Mouse (Mus musculus) bone marrow, adult 2 months (tissue): ENCODE results near the gene Flvcr2. TPM values are rescaled to one million over a fixed set of nuclear protein-coding genes. Genes with fewer than 3 reads are reported as not detected.
A peak's percentile ranks its signal among the peaks of the same experiment; 100 is the strongest.

Source experiments
- H3K27ac ChIP-seq: fragments of 200-500 bp; 2 replicates; pipeline ENCODE4 v1.5.1; 2012; ENCODE audit warnings: low read depth, mild to moderate bottlenecking, control low read depth, inconsistent platforms, low read length; ENCODE audit not compliant: control insufficient read depth, poor library complexity, insufficient read depth
- H3K4me1 ChIP-seq: fragments of 200-500 bp; 2 replicates; pipeline ENCODE4 v1.6.1; 2011; ENCODE audit warnings: low read length; ENCODE audit not compliant: control insufficient read depth, insufficient read depth
- H3K4me3 ChIP-seq: fragments of 200-500 bp; replicated peaks from 2 replicates; pipeline ENCODE3; 2011; ENCODE audit warnings: mild to moderate bottlenecking, low read depth, low read length, control low read depth; ENCODE audit not compliant: control insufficient read depth
- CTCF ChIP-seq: fragments of 200-500 bp; IDR thresholded peaks from 2 replicates; pipeline ENCODE4 v1.5.1; 2011; ENCODE audit warnings: low read length, control low read depth; ENCODE audit not compliant: control insufficient read depth, insufficient read depth
- POLR2A ChIP-seq: fragments of 200-500 bp; IDR thresholded peaks from 2 replicates; pipeline ENCODE4 v1.6.1; 2011; ENCODE audit warnings: low read depth, mild to moderate bottlenecking, control low read depth, low read length, borderline replicate concordance; ENCODE audit not compliant: control insufficient read depth
- whole genome bisulfite sequencing: fragments of 180-500 bp; shearing (Covaris S2); methylation state at CpG from one replicate; pipeline ENCODE4 v1.1.7; 2018; 5-methylcytosine and 5-hydroxymethylcytosine counted together
- polyA plus RNA-seq: library from polyadenylated mRNA; stranded (reverse); fragments of >200 nt; gene quantifications from 2 replicates; pipeline ENCODE4 v1.2.4, GENCODE M21; 2011; ENCODE audit warnings: low replicate concordance; ENCODE audit not compliant: missing spikeins, insufficient read depth, insufficient read length

Flvcr2 gene
- polyA plus RNA-seq, 1 experiment, result 0.42 TPM

DNA sequence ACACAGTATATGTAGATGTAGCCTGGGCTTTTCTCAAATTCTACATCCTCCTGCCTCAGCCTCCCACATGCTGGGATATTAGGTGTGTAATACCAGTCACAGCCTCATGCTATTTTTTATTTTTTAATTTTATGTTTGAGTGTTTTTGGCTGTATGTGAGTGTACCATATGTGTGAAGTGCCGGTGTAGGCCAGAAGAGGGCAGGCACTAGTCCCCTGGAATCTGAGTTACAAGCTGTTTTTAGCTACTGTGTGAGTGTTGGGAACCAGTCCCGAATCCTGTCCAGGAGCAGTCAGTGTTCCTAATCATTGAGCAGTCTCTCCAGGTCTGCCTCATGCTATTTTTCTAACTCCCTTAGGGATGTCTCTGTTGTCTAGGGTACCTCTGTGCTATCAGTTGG, 91.4 kb downstream of the Flvcr2 start:
- WGBS, result 92% methylated on average over 2 of the region's 2 CpGs
- TF ChIP-seq CTCF (no peak), POLR2A (no peak)
- Histone ChIP-seq H3K4me1 (no peaks in the 10 kb centered on the region), H3K27ac (no peak overlapping the region), H3K4me3 (no peak overlapping the region)

DNA sequence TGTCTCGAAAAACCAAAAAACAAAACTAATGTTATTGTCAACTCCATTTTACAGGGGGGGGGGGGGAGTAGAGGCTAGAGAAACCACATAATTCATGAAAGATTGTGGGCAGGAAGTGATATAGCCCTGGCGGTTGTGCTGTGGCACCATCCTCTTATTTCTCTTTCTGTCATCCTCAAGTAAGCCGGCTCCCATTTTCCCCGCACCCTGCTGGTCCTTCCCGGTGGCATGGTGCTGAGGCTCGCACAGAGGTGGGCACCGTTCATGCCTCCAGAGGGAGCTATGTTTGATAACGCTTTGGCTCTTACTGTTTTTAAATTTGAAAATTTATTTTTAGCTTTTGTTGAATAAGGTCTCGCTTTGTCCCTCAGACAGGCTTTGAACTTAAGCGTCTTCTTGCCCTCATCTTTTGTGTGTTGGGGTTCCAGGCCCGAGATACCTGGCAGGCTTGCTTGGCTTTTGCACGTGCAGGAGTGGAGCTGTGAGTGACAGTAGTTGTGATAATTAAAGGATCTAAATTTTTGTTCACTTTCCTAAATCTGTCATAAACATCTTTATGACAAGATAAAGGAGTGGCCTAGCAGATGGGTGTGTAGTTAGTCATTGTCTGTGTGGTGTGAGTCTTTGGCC, 93.1 kb downstream of the Flvcr2 start:
- 43% methylated on average over 12 of the region's 12 CpGs for WGBS
- no peak for TF ChIP-seq POLR2A
- TF ChIP-seq CTCF, result no peak
- Histone ChIP-seq H3K27ac (no peak overlapping the region), H3K4me3 (no peak overlapping the region), H3K4me1 (no peaks in the 10 kb centered on the region)

DNA sequence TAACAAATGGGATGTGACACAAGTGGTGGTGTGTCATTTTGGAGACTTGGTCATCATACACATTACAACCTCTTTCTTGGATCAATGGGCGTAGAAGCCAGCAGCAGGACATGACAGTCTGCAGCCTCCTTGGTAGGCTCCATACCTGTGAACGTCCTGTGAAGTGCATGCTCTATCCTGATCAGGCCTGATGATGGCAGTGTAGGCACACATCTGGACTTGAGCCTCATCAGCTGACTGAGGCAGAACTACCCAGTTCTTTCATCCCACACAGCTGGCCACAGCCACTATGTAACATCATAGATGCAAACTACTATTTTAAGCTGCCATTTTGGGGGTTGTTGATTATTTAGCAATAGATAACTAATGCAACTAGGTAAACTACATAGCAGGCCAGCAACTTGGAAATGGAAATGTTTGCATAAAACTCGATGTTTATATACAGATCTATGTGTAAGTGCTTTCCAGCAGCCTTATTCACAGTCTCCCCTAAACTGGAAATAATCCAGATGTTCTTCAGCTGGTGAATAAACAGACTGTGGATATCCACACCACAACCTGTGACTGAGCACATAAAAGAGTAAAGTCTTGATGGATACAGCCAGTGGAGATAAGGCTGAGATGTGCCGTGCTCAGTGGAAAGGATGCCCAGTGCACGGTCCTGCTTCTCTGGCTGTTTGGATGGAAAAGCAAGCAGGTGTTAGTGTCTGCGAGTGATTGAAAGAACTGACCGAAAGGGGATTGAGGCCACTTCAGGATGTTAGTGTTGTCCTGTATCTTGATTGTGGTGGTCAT, 102.0 kb downstream of the Flvcr2 start:
- TF ChIP-seq CTCF, result peak; percentile 55
- no peak for TF ChIP-seq POLR2A
- Histone ChIP-seq H3K4me3 (no peak overlapping the region), H3K4me1 (no peaks in the 10 kb centered on the region), H3K27ac (no peak overlapping the region)
- 83% methylated on average over 7 of the region's 7 CpGs for WGBS

DNA sequence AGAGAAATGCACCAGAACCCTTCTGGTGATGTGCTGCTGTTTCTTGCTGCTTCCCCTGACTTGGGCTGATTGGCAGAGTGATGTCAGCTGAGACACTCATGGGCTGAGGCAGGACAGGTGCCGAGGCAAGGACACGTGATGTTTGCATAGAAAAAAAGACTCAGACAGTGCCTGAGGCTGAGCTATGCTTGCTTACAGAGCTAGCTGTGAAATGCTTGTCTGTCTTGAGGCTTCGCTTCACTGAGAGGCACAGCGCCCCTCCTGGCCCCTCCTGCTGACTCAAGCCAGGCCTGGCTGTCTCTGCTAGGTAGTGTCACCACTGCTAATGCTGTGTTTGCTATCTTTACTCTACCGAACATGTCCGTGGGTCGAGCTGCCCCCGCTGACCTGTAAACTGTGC, 104.3 kb downstream of the Flvcr2 start:
- WGBS, result 90% methylated on average over 8 of the region's 8 CpGs

DNA sequence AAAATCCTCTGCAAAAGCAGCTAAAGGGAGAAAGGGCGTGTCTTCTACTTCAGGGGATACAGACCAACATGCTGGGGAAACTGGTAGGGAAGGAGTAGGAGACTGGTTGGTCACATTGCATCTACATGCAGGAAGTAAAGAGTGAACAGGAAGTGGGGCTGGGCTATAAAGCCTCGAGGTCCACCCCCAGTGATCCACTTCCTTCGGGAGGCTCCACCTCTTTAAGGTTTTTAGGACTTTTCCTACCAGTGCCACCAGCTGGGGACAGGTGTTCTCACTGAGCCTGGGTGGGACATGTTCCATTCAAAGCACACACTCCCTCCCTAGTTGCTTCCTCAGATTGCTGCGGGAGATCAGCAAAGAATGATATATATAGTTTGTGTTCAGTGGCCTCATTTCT, 107.5 kb downstream of the Flvcr2 start:
- 69% methylated on average over 4 of the region's 4 CpGs for WGBS
- Histone ChIP-seq H3K4me1 (no peaks in the 10 kb centered on the region), H3K4me3 (no peak overlapping the region), H3K27ac (no peak overlapping the region)
- TF ChIP-seq POLR2A (no peak), CTCF (no peak)

More for the DNA sequence above, 104.3 kb downstream of the Flvcr2 start:
- TF ChIP-seq POLR2A (no peak), CTCF (no peak)
- Histone ChIP-seq H3K27ac (no peak overlapping the region), H3K4me3 (no peak overlapping the region), H3K4me1 (no peaks in the 10 kb centered on the region)

DNA sequence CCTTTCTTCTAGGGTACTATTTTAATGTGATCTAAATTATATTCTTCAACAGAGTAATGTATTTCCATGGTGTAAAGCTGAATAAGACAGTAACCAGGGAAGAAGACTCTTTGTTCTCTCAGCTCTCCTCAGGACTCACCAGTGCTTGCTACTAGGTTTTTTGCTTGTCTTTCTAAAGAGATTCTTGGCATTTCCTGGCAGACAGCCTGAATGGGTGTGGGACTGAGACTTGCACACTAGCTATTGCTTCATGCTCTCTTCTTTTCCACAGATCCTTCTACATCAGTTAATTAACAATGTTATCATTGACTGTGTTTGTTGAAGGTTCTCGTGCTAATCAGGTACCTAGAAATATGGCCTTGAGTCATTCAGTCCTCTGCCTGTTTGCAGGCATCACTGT, 107.9 kb downstream of the Flvcr2 start:
- no peaks in the 10 kb centered on the region for H3K4me1 ChIP-seq
- H3K4me3 ChIP-seq, result no peak overlapping the region
- 73% methylated on average over 1 of the region's 1 CpGs for WGBS
- TF ChIP-seq POLR2A, result no peak
- no peak for TF ChIP-seq CTCF
- no peak overlapping the region for H3K27ac ChIP-seq

DNA sequence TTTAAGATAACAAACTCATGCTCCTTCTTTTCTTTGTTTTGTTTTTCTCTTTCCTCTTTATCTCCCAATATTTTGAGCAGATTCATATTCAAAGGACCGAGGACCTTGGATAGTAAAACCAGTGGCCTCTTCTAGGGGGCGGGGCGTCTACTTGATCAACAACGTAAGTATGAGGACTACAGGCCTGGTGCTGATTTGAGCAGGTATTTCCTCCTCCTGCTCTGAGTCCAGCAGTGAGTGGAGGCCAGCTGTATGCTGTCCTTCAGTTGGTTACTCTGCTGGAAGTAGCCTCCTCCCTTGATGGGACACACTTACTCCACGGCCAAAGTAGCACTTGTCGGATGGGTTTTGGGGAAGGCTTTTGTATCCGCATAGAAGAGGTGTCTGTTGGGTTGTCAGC, 111.0 kb downstream of the Flvcr2 start:
- H3K4me3 ChIP-seq, result no peak overlapping the region
- H3K27ac ChIP-seq, result no peak overlapping the region
- H3K4me1 ChIP-seq, result no peaks in the 10 kb centered on the region
- TF ChIP-seq CTCF (no peak), POLR2A (no peak)
- WGBS, result 90% methylated on average over 7 of the region's 7 CpGs

DNA sequence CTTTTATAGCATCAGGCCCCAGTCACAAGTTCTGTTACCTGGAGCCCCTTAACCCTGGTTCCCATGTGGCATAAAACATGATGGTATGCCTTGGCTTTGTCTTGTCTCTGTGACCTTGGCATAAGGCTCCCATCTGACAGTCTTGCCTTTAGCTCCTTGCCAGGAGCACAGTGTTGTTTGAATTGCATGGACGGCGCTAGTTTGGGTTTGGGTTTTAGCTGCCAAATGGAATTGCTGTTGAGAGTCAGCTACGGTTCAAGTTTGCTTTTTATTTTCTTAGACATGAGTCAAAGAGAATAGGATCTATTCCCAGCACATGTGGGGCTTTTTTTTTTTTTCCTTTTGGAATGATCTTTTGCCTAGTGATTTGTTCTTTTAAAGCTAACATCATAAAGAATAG, 112.8 kb downstream of the Flvcr2 start:
- H3K4me3 ChIP-seq, result no peak overlapping the region
- no peak overlapping the region for H3K27ac ChIP-seq
- no peaks in the 10 kb centered on the region for H3K4me1 ChIP-seq
- WGBS, result 94% methylated on average over 3 of the region's 3 CpGs
- no peak for TF ChIP-seq CTCF
- no peak for TF ChIP-seq POLR2A
